Mouse (Mus musculus): Measurements from ENCODE around the gene Mt3. TPM values are rescaled to one million over a fixed set of nuclear protein-coding genes. Genes with fewer than 3 reads are reported as not detected.

Gene Mt3
- 1.5 and 1.9 TPM in 2 replicates for polyA plus RNA-seq (2012; rRNA removed)

DNA sequence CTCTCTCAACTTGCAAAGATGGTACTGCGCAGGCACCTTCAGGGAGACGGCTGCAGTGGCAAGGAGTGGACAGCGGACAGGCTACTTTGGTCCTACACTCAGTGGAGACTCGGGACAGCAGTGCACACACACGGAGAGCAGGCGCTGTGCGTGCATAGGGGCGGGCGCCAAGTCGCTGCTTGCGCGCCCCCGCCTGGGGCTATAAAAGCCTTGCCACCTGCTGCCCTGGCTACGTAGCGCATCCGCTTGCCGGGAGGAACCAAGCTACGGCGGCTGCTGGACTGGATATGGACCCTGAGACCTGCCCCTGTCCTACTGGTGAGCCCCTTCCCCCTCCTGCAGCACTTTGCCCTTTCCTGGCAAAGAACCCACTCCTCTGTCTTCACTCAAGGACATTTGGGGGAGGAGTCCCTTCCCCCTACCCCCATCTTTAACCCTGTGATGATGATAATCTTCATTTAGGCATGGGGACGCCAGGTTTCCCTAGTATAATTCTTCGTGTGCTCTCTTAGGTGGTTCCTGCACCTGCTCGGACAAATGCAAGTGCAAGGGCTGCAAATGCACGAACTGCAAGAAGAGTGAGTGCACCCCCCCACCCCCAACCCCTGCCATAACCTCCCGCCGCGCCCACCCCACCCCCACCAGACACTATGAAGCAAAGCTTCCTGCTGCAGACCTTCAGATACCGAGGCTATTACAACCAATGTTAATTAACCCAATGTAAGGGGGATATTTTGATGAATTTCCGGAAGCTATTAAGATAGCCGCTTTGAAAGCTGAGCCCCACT, at the start of gene Mt3:
Mt3 (plus strand) TSS at position 95 of the 788 bp plus-strand sequence.

DNA sequence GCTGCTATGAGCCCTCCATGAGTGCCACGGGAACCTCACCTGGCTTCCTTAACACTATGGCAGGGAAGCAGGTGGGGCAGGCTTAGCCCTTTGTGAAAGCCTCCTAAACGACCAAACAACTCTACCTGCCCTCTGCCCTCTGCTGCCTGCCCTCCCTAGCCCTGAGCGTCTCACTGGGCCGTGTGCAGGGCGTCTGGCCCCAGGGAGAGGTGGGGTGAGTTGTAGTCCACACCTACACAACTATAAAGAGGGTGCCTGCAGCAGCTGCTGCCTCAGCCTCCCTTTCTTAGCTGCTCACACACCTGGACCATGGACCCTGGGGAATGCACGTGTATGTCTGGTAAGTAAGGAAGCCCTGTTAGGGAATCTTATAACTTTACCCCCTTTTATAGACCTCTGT, 15.5 kb upstream of the Mt3 start, which contains the start of gene Mt4:
Mt4 (plus strand) TSS at position 265 of the 400 bp plus-strand sequence.

DNA sequence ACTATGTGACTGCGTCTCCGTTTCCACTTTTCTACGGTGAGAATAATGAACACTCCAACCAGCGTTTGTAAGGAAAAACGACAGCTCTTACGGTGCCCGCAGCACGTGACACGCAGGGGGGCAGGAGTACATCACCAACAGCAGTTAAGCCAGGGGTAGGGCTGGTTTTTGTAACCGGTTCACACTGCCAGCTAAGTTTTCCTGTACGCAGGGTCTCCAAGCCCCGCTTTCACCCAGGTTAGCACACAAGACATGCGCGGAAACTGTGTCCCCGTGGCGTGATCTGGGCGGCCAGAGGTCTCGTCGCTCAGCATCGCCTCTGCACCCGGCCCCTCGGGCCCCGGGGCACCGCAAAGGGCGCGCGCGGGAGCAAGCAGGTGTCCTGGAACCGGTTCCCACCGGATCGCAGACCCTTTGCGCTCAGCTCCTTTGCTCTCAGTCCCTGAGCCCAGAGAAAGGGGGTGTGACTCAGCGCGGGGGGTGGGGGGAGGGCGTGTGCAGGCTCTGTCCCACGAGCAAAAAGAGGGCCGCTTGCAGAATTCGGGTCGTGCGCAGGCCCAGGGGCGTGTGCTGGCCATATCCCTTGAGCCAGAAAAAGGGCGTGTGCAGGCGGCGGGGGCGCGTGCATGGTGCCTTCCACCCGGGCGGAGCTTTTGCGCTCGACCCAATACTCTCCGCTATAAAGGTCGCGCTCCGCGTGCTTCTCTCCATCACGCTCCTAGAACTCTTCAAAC, 19.8 kb downstream of the Mt3 start, which contains the start of gene Mt2:
Mt2 (plus strand) TSS at position 590 of the 734 bp plus-strand sequence.

DNA sequence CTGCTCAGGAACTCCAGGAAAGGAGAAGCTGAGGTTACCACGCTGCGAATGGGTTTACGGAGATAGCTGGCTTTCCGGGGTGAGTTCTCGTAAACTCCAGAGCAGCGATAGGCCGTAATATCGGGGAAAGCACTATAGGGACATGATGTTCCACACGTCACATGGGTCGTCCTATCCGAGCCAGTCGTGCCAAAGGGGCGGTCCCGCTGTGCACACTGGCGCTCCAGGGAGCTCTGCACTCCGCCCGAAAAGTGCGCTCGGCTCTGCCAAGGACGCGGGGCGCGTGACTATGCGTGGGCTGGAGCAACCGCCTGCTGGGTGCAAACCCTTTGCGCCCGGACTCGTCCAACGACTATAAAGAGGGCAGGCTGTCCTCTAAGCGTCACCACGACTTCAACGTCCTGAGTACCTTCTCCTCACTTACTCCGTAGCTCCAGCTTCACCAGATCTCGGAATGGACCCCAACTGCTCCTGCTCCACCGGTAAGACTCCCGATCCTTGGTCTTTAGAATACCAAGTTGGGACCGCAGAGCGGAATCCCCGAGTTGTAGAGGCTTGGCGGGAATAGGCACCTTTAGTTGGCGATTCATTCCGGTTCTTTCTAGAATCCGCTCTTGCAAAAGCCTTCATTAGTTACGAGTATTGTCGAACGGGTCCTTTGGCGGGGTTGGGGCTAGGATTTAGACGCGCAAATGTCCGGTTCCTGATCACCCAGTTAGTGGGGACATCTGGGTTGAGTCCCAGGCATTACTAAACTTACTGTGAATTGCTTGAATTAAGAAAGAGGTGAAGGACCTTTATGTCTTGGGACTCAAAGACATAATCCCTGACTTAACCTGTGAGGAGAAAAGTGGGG, 26.7 kb downstream of the Mt3 start, which contains the start of gene Mt1:
Mt1 (plus strand) TSS at position 226 of the 856 bp plus-strand sequence.

Other genes starting within 250 kb of the Mt3 start
- gene Amfr, start 139.8 kb upstream of the Mt3 start, polyA plus RNA-seq (2012; rRNA removed) = 46.5 and 52.2 TPM in 2 replicates
- 40.4 and 64.7 TPM in 2 replicates for gene Nudt21, start 115.6 kb upstream of the Mt3 start, polyA plus RNA-seq (2012; rRNA removed)
- gene Ogfod1, start 115.4 kb upstream of the Mt3 start, polyA plus RNA-seq (2012; rRNA removed) = 1.2 and 1.5 TPM in 2 replicates
- gene Bbs2, start 53.7 kb upstream of the Mt3 start, polyA plus RNA-seq (2012; rRNA removed) = 6.0 and 6.1 TPM in 2 replicates
- gene Mt4, start 15.4 kb upstream of the Mt3 start, polyA plus RNA-seq (2012; rRNA removed) = 490 and 754 TPM in 2 replicates
- 113 and 140 TPM in 2 replicates for gene Mt2, start 20.1 kb downstream of the Mt3 start, polyA plus RNA-seq (2012; rRNA removed)
- gene Mt1, start 26.5 kb downstream of the Mt3 start, polyA plus RNA-seq (2012; rRNA removed) = 2,132 and 2,999 TPM in 2 replicates
- 3.2 and 4.9 TPM in 2 replicates for gene Nup93, start 62.0 kb downstream of the Mt3 start, polyA plus RNA-seq (2012; rRNA removed)
- 0.11 and 0.13 TPM in 2 replicates for gene Slc12a3, start 176.6 kb downstream of the Mt3 start, polyA plus RNA-seq (2012; rRNA removed)
- 178 and 375 TPM in 2 replicates for gene Herpud1, start 233.8 kb downstream of the Mt3 start, polyA plus RNA-seq (2012; rRNA removed)